Mouse (Mus musculus) C3H10T1/2 (cell line): ENCODE measurements around the gene Rptor. TPM values are rescaled to one million over a fixed set of nuclear protein-coding genes. Genes with fewer than 3 reads are reported as not detected.

Experiments used
- polyA plus RNA-seq, 2 experiments: library from polyadenylated mRNA; unstranded; fragments of >200 nt; fragmentation: generic; extraction: Trizol; gene quantifications; one replicate each; pipeline ENCODE4 v1.2.1; 2012; ENCODE audit warnings: missing spikeins in 2 of 2

Gene Rptor
- 10 to 100 TPM; 13.3 to 31.9 TPM for polyA plus RNA-seq

DNA sequence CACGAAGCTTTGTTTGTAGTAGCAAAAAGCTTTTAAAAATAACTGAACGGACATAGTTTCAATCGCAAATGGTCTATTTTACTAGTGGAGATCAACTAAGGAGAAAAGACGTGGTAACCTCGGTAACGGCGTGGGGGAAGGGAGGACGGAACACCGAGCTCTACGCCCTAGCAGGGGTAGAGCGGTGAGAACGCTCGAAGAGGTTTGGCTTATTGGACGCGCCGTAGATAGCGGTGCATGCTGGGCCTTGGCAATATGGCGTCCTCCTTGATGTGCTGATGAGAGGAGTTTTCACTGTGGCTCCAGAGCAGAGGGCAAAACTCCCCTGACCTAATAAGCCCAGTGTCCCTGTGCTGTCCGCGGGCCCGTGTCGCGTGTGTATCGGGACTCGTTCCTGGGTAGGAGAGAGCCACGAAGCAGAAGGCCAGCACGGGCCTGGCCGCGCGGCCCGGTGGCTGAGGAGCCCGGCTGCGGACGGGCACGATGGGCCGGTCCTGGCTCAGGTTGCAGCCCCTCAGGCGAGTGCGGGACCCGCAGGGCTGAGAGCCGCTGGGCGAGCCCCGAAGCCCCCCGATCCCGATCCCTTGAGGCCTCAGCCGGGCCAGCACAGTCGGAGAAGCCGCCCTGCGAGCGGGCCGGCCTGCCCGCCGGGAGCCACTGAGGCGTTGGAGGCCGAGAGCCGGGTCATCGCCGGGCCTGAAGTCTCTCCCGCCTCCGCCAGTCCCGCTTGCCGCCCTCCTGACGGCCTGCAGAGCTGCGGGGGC, at the start of gene Rptor:
Rptor (plus strand) TSS at position 143 of the 764 bp plus-strand sequence.

DNA sequence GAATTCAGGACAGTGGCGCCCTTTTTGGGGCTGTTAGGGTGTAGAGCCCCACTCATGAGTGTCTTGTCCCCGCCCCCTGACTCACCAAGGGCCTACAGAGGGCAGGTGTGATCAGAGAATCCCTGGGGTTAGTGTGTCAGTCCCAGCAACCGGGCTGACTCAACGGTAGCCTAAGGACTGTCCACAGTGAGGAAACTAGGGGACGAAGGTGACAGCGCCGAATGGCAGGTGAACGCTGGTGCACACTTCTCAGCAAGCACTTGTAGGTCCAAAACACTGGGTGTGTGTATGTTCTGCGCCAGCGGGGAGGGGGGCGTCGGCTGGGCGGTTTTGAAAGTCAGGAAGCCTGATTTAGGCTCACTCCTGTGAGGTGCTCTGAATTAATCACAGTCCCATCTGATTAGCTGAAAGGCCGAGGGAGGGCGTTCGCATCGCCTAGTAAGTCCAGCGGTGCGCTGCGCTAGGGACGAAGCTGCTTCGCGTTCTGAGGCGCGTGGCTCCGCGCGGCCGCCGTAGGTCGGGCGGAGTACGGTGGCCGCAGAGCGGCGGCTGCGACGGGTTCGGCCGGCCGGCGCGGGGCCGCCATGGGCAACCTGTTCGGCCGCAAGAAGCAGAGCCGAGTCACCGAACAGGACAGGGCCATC, 310.7 kb downstream of the Rptor start, which contains the start of gene Chmp6:
Chmp6 (plus strand) TSS at position 151 of the 644 bp plus-strand sequence.

DNA sequence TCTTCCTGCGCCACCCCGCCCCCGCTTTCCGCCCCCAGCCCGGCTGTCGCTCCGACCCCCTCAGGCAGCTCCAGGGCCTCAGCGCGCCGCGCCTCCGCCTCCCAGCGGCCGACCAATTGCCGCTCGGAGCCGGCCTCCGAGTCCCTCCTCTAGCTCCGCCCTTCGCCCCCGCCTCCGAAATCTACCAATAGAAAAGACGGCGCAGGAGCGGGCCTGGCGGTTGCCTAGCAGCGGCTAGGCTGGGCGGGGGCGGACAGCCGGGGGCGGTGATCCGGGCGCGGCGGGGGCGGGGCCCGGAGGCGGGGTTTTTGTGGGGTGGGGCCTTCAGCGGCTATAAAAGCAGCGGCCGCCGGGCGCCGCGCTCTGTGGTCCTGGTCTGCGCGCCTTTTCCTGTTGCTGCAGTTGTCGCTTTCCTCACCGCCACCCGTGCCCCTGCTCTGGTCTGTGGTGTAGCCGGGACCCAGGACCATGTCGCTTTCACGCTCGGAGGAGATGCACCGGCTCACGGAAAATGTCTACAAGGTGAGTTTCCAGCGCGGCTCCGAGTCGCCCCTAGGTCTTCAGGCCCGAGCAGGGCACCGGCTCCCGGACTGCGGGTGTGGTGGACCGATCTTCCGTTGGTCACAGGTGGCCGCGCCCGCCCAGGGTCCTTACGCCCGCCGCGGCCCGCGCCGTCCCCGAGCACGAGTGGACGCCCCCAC, 340.2 kb downstream of the Rptor start, which contains the start of gene Baiap2:
Baiap2 (plus strand) TSS at position 37 of the 701 bp plus-strand sequence.

Other genes starting within 250 kb of the Rptor start
- gene Sgsh, start 247.4 kb upstream of the Rptor start, polyA plus RNA-seq: 10 to 100 TPM in 1 of 2 experiments, 1 to 10 TPM in 1; 3.1 to 12.2 TPM
- 1 to 10 TPM in 1 of 2 experiments, under 1 TPM in 1; 0.21 to 3.5 TPM for gene Slc26a11, start 247.3 kb upstream of the Rptor start, polyA plus RNA-seq
- 10 to 100 TPM in 1 of 2 experiments, 1 to 10 TPM in 1; 4.0 to 30.9 TPM for gene Rnf213, start 209.8 kb upstream of the Rptor start, polyA plus RNA-seq
- gene Endov, start 111.6 kb upstream of the Rptor start, polyA plus RNA-seq: 10 to 100 TPM; 28.5 to 30.4 TPM
- gene Nptx1, start 55.2 kb upstream of the Rptor start, polyA plus RNA-seq: 1 to 10 TPM in 1 of 2 experiments, under 1 TPM in 1; 0.63 to 1.8 TPM